Mouse (Mus musculus) lung, adult 2 months (tissue): ENCODE data around the gene Enpp3.

Experiments used
- CTCF ChIP-seq: fragments of 200-500 bp; IDR thresholded peaks from 2 replicates; pipeline ENCODE4 v1.5.1; 2011; ENCODE audit warnings: mild to moderate bottlenecking, low read length, control low read depth; ENCODE audit not compliant: insufficient read depth
- POLR2A ChIP-seq: fragments of 200-500 bp; IDR thresholded peaks from 2 replicates; pipeline ENCODE4 v1.6.1; 2011; ENCODE audit warnings: low read depth, mild to moderate bottlenecking, control low read depth, low read length, borderline replicate concordance; ENCODE audit errors: extremely low read depth

DNA sequence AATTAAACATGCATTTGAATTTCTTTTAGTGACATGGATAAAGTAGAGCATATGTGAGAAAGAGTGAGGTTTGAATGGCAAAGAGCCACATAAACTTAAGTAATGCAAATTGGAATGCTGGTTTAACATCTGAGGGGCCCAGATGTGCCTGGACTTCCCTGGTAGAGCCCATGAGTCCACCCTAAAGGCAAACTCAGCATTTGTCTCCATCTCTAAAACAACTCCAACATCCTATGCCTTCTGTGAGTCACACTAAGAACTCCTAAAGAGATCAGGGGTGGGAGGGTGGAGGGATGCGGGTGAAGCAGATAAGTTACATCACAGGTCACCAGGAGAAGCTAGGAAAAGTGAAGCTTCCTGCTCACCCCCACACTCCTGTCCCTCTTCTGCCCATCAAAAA, 76.6 kb downstream of the Enpp3 start:
- TF ChIP-seq POLR2A (no peak), CTCF (no peak)
